Mouse (Mus musculus) olfactory bulb, adult 2 months (tissue): ENCODE measurements around the gene Ryr2.

ENCODE experiments used
- CTCF ChIP-seq: fragments of 200-500 bp; IDR thresholded peaks from 2 replicates; pipeline ENCODE4 v1.5.1; 2012; ENCODE audit warnings: low read depth, mild to moderate bottlenecking, low read length, moderate library complexity; ENCODE audit not compliant: insufficient read depth
- POLR2A ChIP-seq: fragments of 200-500 bp; IDR thresholded peaks from 2 replicates; pipeline ENCODE4 v1.6.1; 2012; ENCODE audit warnings: mild to moderate bottlenecking, low read depth, low read length, moderate library complexity; ENCODE audit not compliant: insufficient read depth

- TF ChIP-seq CTCF (no peak), POLR2A (no peak)
Measured at GRCm38 (mm10) chr13:11533265-11533664, 573.5 kb downstream of the Ryr2 start.
